Mouse (Mus musculus): Measurements from ENCODE around the gene Gm49510.

GRCm38 (mm10) chr15:78895741-78896140, 3.7 kb upstream of the Gm49510 start:
- TF ChIP-seq CTCF (IDR thresholded peaks at IDR 0.05; ENCODE audit: low read depth) = no peak
- TF ChIP-seq EP300 (IDR thresholded peaks at IDR 0.05; ENCODE audit: low read depth) = no peak

Measured in liver, postnatal 0 days (tissue).